Mouse (Mus musculus) embryo, embryonic 10.5 days (tissue): ENCODE results near the gene Sipa1l2.

Source experiments
- DNase-seq: peaks from one replicate; pipeline ENCODE4 v3.0.0-alpha.2; 2015; ENCODE audit warnings: low spot score

Sipa1l2 gene

GRCm38 (mm10) chr8:125569533-125570365, at the start of gene Sipa1l2:
Sipa1l2 (minus strand) TSS chr8:125569808.
- DNase-seq = peak; percentile 98

GRCm38 (mm10) chr8:125618543-125619335, 49.1 kb upstream of the Sipa1l2 start:
- no peak for DNase-seq

DNA sequence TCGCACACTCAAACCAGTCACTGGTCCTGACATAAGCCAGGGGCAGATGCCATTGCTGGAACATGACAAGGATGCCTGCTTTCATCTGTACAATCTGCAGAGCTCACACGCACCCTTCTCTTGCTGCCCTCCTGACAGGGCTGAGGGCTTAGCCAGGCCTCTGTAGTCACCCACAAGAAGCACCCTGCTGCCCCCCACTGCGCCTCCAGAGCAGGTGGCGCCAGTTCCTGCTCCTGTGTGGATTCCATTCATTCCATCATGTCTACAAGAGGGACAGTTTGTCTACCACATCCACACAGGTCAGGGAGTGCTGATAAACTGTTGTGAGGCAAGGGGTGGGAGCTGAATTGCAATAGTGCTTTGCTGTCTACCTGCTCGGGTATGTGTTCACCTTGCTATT, 47.3 kb upstream of the Sipa1l2 start:
- no peak for DNase-seq

DNA sequence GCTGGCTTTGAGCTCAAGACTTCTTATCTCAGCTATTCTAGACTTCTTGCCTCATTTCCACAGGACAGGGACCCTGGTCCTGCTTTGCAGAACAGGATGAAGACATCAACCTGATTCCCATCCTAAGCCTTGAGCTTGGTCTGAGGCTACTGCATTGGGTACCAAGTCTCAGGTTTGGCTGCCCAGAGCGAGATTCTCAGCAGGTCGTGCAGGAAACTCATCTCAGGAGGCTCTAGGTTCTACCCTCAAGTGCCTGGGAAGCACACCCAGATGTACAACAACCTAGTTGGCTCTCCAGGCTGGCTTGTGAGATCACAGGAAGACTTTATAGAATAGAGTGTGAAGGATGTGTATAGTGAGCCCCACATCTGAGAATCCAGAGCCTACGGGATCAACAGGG, 46.4 kb upstream of the Sipa1l2 start:
- DNase-seq = no peak

DNA sequence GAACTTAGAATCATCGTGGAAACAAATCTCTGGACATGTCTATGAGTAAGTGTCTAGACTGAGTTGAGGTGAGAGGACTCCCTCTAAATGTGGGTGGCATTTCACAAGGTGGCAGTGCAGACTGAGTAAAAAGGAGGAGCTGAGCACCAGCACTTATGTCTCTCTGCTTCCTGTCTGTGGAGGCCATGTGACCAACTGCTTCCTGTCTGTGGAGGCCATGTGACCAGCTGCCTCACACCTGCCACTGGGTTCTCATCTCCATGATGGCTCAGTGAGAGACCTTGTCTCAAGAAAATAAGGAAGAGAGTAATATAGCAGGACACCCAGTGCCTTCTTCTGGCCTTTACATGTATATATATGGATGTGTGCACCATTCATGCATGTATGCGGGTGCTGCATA, 43.9 kb upstream of the Sipa1l2 start:
- no peak for DNase-seq

DNA sequence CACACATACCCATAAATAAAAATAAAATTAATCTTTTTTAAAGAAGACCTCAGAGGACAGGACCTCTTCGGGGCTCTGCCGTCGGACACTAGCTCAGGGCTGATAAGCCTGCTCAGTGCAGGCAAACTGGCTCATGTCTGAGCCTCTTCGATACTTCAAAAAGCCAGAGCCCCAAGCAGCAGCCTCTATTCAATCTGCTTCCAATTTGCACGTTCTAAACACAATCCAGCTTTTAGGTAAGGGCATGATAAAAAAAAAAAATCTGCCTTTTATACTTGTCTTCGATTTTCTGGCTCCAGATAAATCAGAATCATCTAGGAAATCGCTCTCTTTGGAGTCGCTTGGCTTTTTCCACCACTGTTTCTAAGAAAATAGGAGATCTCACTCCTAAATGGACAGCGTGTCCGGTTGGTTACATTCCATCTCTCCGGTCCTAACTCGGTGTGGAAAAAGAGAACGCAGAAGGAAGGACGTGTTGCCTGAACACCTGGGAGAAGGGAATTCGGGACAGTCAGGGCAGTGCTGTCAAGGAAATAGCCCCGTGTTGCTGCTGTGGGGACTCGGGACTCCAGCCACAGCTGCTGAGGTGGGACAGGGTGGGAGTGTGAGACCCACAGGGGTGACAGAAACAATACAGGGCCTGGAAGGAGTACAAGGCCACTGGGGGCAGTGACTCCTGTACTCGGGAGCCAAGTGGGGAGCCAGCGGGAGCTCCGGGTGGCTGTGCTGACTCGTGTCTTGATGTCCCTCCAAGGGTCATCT, 42.4 kb upstream of the Sipa1l2 start:
- no peak for DNase-seq

DNA sequence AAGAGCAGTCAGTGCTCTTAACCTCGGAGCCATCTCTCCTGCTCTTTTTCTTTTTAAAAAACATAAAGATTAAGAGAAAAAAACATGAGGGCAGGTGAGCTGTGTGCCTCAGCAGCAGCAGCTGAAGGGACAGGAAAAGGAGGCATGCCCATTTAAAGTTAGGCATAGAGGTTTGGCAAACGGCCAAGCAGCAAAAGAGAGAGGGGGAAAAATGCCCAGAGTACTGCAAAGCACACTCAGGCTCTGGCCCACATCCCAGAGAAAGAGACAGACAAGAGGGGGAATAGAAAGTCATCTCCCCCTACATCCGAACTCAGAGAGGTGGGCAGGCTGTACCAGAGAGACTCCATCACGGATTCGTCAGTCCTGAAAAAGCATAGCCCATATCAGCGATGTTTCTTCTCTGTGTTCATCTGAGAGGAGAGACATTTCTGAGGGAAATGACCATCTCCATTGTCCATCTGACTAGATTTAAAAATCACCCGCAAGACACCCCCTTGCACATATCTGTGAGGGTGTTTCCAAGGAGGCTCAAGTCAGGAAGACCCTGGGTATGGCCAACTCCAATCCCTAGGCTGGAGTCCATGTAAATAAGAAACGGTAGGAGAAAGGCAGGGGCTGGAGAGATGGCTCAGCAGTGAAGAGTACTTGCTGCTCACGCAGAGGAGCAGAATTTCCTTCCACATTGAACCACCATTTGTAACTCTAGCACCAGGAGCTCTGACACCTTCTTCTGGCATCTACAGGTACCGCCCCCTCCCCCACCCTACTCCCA, 41.6 kb upstream of the Sipa1l2 start:
- no peak for DNase-seq

GRCm38 (mm10) chr8:125609737-125610136, 40.1 kb upstream of the Sipa1l2 start:
- DNase-seq = no peak

- no peak for DNase-seq
These were observed 38.2 kb upstream of the Sipa1l2 start for GRCm38 (mm10) chr8:125607714-125608223.

DNA sequence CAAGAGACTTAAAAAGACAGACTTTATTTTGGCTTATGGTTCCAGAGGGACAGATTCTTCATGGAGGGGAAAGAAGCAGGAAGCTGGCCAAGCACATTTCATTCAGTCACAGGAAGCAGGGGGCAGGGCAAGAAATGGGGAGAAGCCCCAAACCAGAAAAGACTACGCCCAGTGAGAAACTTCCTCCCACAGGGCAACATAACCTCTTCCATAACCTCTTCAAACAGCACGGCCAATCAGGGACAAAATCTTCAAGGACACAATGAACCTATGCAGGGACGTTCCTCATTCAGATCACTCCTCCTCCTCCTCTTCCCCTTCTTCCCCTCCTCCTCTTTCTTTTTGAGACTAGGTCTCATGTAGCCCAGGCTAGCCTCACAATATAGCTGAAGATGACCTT, 37.3 kb upstream of the Sipa1l2 start:
- DNase-seq = no peak

GRCm38 (mm10) chr8:125604817-125605512, 35.4 kb upstream of the Sipa1l2 start:
- DNase-seq = no peak

GRCm38 (mm10) chr8:125604213-125604816, 34.7 kb upstream of the Sipa1l2 start:
- DNase-seq = no peak

DNA sequence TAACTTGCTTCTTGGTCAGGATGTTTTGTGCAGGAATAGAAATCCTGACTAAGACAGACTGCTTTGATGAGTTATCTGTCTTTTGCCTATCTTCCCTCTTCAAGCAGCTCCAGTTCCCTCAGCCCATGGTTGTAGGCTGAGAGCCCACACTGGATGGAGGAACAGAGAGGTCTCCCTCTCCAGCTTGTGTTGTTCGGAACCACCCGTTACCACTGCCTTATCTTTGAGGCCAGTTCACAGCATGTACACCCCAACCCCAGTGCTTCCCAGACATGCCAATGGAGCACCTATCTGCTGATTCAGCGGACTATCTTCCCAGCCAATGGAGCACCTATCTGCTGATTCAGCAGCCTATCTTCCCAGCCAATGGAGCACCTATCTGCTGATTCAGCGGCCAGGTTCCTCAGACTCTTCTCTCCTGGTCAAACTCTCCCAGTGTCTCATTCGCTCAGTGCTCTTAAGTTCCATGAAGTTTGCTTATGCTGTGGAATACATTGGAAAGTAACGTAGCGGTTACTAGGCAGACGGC, 33.8 kb upstream of the Sipa1l2 start:
- no peak for DNase-seq

DNA sequence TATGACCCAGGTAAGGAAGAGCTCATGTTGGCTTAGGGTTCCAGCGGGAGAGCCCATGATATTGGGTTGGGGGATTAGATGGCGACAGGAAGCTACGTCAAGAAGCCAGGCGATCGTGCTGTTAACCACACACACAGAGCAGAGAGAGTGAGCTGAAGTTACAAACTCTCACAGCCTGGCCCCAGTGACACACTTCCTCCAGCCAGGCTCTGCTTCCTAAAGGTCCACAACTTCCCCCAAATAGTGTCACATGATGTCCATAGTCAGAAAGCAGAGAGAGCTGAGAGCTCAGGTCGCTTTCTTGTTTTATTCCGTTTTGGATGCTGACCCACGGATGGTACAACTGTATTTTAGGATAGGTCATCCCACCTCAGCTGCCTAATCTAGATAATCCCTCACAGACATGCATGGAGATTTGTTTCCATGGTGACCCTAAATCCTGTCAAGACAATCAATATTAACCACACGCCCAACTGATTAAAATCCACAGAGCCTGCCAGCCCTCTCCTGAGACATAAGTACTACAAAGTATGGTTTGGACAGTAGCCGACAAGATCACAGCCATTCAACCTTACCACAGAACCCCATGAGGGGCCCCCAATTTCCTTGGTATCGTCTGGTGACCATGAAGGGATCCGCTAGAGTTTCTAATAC, 30.6 kb upstream of the Sipa1l2 start:
- DNase-seq = peak; percentile 20

GRCm38 (mm10) chr8:125595571-125596508, 26.2 kb upstream of the Sipa1l2 start:
- peak; percentile 33 for DNase-seq

DNA sequence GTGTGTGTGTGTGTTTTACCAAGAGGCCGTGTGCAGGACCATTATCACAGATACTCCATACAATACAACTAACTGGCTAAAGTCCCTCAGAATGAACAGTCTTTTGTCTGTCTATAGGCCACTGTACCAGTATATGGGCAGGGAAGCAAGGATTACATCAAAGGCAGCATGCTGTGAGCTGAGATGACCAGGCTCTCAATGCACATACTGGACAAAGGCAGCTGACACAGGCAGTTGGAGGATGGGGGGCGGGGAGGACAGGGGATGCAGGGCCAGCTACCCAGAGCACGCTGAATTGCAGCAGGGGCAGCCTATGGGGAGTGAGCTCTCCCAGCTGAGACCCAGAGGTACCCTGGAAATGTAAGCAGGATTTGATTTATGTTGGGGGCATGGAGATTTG, 20.8 kb upstream of the Sipa1l2 start:
- DNase-seq = peak; percentile 67

GRCm38 (mm10) chr8:125586587-125586986, 17.0 kb upstream of the Sipa1l2 start:
- no peak for DNase-seq

- DNase-seq = peak; percentile 6
These were observed 14.7 kb upstream of the Sipa1l2 start for GRCm38 (mm10) chr8:125584276-125584675.
